Mouse (Mus musculus): ENCODE measurements around the gene Smim10l2a. TPM values are rescaled to one million over a fixed set of nuclear protein-coding genes. Genes with fewer than 3 reads are reported as not detected.
"Not testable (repeated sequence)": the region's sequence is repeated elsewhere in the genome, so short reads cannot be mapped to it uniquely, and the experiment has no call there.

Gene Smim10l2a
- 4.3 and 4.6 TPM in 2 replicates for polyA plus RNA-seq (2014; fragmentation: Nextera tagmentation; extraction: Ambion mirVana)

GRCm38 (mm10) chrX:56374431-56375128 lies at the start of gene Smim10l2a:
Smim10l2a (plus strand) TSS chrX:56374586.
- H3K4me3 ChIP-seq (ENCODE audit: low read depth, low read length) = peak within 1 kb of the TSS; percentile 34
- H3K9ac ChIP-seq (ENCODE audit: low read length) = peak within 1 kb of the TSS; percentile 48
- not testable (repeated sequence) for H3K9me3 ChIP-seq (ENCODE audit: control insufficient read depth, low read length); H3K27me3 ChIP-seq (ENCODE audit: control insufficient read depth, insufficient read depth, low read length); H3K4me1 ChIP-seq (replicated peaks; ENCODE audit: control insufficient read depth, insufficient read depth, low read length); H3K27ac ChIP-seq (ENCODE audit: low read depth, low read length); H3K36me3 ChIP-seq (ENCODE audit: control insufficient read depth, insufficient read depth, low read length)
- WGBS = 13% methylated on average over 49 of the region's 56 CpGs
- peak; percentile 90 for ATAC-seq (replicated peaks; ENCODE audit: low FRiP score)
- DNase-seq (ENCODE audit: low spot score) = peak; percentile 72
- peak within 1 kb of the TSS; percentile 48 for H3K4me2 ChIP-seq (ENCODE audit: low read depth, low read length, severe bottlenecking)

DNA sequence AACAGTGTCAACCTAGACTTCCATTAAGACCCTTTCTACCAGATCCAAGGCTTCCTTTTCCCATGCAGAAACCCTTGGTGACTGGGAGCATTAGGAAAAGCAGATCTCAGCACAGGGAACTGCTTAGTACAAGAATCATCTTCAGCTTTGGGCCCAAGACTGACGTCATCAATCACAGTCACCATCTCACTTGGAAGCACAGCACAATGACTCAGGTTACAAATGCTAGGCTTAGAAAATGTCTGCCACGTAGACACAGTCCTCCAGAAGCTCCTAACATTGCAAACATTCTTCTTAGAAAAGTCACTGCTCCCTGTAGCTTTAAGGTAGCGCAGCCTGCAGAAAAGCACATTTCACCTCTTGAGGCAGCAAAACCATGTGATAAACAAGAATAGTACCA lies 42.3 kb upstream of the Smim10l2a start:
- ATAC-seq (replicated peaks; ENCODE audit: low FRiP score) = no peak
- no peaks in the 10 kb centered on the region for H3K4me1 ChIP-seq (replicated peaks; ENCODE audit: control insufficient read depth, insufficient read depth, low read length)
- no peaks in the 10 kb centered on the region for H3K9me3 ChIP-seq (ENCODE audit: control insufficient read depth, low read length)
- no peak overlapping the region for H3K4me2 ChIP-seq (ENCODE audit: low read depth, low read length, severe bottlenecking)
- H3K27me3 ChIP-seq (ENCODE audit: control insufficient read depth, insufficient read depth, low read length) = no peaks in the 10 kb centered on the region
- H3K4me3 ChIP-seq (ENCODE audit: low read depth, low read length) = no peak overlapping the region
- no peaks in the 10 kb centered on the region for H3K36me3 ChIP-seq (ENCODE audit: control insufficient read depth, insufficient read depth, low read length)
- 65% methylated on average over 3 of the region's 3 CpGs for WGBS
- no peak for DNase-seq (ENCODE audit: low spot score)
- no peak overlapping the region for H3K27ac ChIP-seq (ENCODE audit: low read depth, low read length)
- no peak overlapping the region for H3K9ac ChIP-seq (ENCODE audit: low read length)

GRCm38 (mm10) chrX:56340305-56340704 lies 34.1 kb upstream of the Smim10l2a start:
- DNase-seq (ENCODE audit: low spot score) = no peak
- no peak for ATAC-seq (replicated peaks; ENCODE audit: low FRiP score)
- no peak overlapping the region for H3K4me2 ChIP-seq (ENCODE audit: low read depth, low read length, severe bottlenecking)
- H3K27me3 ChIP-seq (ENCODE audit: control insufficient read depth, insufficient read depth, low read length) = no peaks in the 10 kb centered on the region
- H3K36me3 ChIP-seq (ENCODE audit: control insufficient read depth, insufficient read depth, low read length) = no peaks in the 10 kb centered on the region
- H3K4me1 ChIP-seq (replicated peaks; ENCODE audit: control insufficient read depth, insufficient read depth, low read length) = no peaks in the 10 kb centered on the region
- H3K27ac ChIP-seq (ENCODE audit: low read depth, low read length) = no peak overlapping the region
- no peaks in the 10 kb centered on the region for H3K9me3 ChIP-seq (ENCODE audit: control insufficient read depth, low read length)
- H3K9ac ChIP-seq (ENCODE audit: low read length) = no peak overlapping the region
- no peak overlapping the region for H3K4me3 ChIP-seq (ENCODE audit: low read depth, low read length)

GRCm38 (mm10) chrX:56342921-56343320 lies 31.5 kb upstream of the Smim10l2a start:
- WGBS = 80% methylated on average over 3 of the region's 3 CpGs
- H3K9me3 ChIP-seq (ENCODE audit: control insufficient read depth, low read length) = no peaks in the 10 kb centered on the region
- H3K27me3 ChIP-seq (ENCODE audit: control insufficient read depth, insufficient read depth, low read length) = no peaks in the 10 kb centered on the region
- H3K27ac ChIP-seq (ENCODE audit: low read depth, low read length) = no peak overlapping the region
- H3K4me3 ChIP-seq (ENCODE audit: low read depth, low read length) = no peak overlapping the region
- no peak overlapping the region for H3K4me2 ChIP-seq (ENCODE audit: low read depth, low read length, severe bottlenecking)
- no peaks in the 10 kb centered on the region for H3K4me1 ChIP-seq (replicated peaks; ENCODE audit: control insufficient read depth, insufficient read depth, low read length)
- ATAC-seq (replicated peaks; ENCODE audit: low FRiP score) = no peak
- DNase-seq (ENCODE audit: low spot score) = no peak
- no peaks in the 10 kb centered on the region for H3K36me3 ChIP-seq (ENCODE audit: control insufficient read depth, insufficient read depth, low read length)
- no peak overlapping the region for H3K9ac ChIP-seq (ENCODE audit: low read length)

- peak within 1 kb of the TSS; percentile 46 for H3K4me3 ChIP-seq (ENCODE audit: low read depth, low read length)
- ATAC-seq (replicated peaks; ENCODE audit: low FRiP score) = peak; percentile 97
- whole genome bisulfite sequencing = 17% methylated on average over 39 of the region's 39 CpGs
- peak within 1 kb of the TSS; percentile 61 for H3K9ac ChIP-seq (ENCODE audit: low read length)
- peak; percentile 90 for DNase-seq (ENCODE audit: low spot score)
- no peaks in the 10 kb centered on the region for H3K36me3 ChIP-seq (ENCODE audit: control insufficient read depth, insufficient read depth, low read length)
- H3K27ac ChIP-seq (ENCODE audit: low read depth, low read length) = no peak within 1 kb of the TSS
- H3K27me3 ChIP-seq (ENCODE audit: control insufficient read depth, insufficient read depth, low read length) = no peaks in the 10 kb centered on the region
- H3K9me3 ChIP-seq (ENCODE audit: control insufficient read depth, low read length) = no peaks in the 10 kb centered on the region
- no peaks in the 10 kb centered on the region for H3K4me1 ChIP-seq (replicated peaks; ENCODE audit: control insufficient read depth, insufficient read depth, low read length)
- H3K4me2 ChIP-seq (ENCODE audit: low read depth, low read length, severe bottlenecking) = peak within 1 kb of the TSS; percentile 49
Measured at GRCm38 (mm10) chrX:56346176-56346931, 28.0 kb upstream of the Smim10l2a start, which contains the start of gene Zfp449. Zfp449 (plus strand) TSS chrX:56346400.

DNA sequence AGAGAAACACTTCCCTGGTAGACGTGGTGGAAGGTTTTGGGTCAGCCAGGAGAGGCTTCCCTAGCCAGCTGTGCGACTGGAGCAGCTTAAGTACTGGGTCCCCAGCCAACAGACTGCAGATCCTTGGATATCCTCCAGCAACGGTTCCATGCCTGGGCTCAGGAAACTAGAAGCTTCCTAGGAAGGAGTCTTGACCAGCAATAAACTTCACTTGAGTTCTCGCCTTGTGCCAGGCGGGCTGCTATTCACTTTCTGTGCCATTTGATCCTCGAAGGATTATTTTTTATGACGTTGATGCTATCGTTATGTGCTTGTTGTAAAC lies 27.5 kb upstream of the Smim10l2a start:
- Histone ChIP-seq H3K4me2 (ENCODE audit: low read depth, low read length, severe bottlenecking) (peak overlapping the region; percentile 49), H3K4me1 (replicated peaks; ENCODE audit: control insufficient read depth, insufficient read depth, low read length) (no peaks in the 10 kb centered on the region), H3K27ac (ENCODE audit: low read depth, low read length) (no peak overlapping the region), H3K9ac (ENCODE audit: low read length) (peak overlapping the region; percentile 61), H3K9me3 (ENCODE audit: control insufficient read depth, low read length) (no peaks in the 10 kb centered on the region), H3K4me3 (ENCODE audit: low read depth, low read length) (peak overlapping the region; percentile 46), H3K36me3 (ENCODE audit: control insufficient read depth, insufficient read depth, low read length) (no peaks in the 10 kb centered on the region), H3K27me3 (ENCODE audit: control insufficient read depth, insufficient read depth, low read length) (no peaks in the 10 kb centered on the region)
- no peak for ATAC-seq (replicated peaks; ENCODE audit: low FRiP score)
- WGBS = 57% methylated on average over 8 of the region's 8 CpGs
- no peak for DNase-seq (ENCODE audit: low spot score)

DNA sequence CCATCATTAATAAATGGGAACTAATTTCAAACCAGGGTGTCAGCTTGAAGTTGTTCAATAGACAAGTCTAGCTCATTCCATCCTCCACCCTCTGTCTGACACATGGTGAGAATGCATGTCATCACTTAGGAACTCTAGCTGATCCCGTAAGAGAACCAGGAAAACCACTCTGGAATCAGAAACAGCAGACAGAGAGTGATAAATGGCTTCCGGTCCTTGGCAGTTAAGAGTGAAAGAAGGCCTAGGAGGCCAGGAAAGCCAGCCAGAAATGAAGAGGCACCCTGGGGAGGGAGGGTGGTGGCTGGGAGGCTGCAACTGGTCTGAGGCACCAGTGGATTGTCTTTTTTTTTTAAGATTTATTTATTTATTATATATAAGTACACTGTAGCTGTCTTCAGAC lies 6.5 kb downstream of the Smim10l2a start:
- no peaks in the 10 kb centered on the region for H3K27me3 ChIP-seq (ENCODE audit: control insufficient read depth, insufficient read depth, low read length)
- DNase-seq (ENCODE audit: low spot score) = no peak
- 93% methylated on average over 2 of the region's 2 CpGs for WGBS
- no peaks in the 10 kb centered on the region for H3K4me1 ChIP-seq (replicated peaks; ENCODE audit: control insufficient read depth, insufficient read depth, low read length)
- ATAC-seq (replicated peaks; ENCODE audit: low FRiP score) = no peak
- no peaks in the 10 kb centered on the region for H3K36me3 ChIP-seq (ENCODE audit: control insufficient read depth, insufficient read depth, low read length)
- no peak overlapping the region for H3K27ac ChIP-seq (ENCODE audit: low read depth, low read length)
- no peak overlapping the region for H3K9ac ChIP-seq (ENCODE audit: low read length)
- H3K4me3 ChIP-seq (ENCODE audit: low read depth, low read length) = no peak overlapping the region
- H3K4me2 ChIP-seq (ENCODE audit: low read depth, low read length, severe bottlenecking) = no peak overlapping the region
- no peaks in the 10 kb centered on the region; the same call in 1 of the 2 replicates for H3K9me3 ChIP-seq (ENCODE audit: control insufficient read depth, low read length)

DNA sequence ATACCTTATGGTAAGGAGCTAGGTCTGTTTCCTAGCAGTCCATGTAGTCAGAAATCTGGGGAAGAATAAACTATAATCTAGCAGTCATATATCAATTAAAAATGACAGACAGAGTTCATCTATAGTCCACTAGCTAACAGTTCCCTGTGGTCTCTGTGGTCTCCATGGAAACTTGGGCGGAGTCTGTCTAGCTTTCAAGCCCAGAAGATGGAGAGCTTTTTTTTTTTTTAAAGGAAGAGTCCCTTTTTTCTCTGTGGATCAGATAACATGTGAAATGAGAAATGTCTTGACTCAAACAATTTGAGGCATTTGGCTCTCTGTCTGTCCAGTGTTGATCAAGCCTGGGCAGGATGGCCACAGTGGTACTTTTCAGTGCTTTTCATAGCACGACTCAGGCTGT lies 9.8 kb downstream of the Smim10l2a start:
- Histone ChIP-seq H3K4me3 (ENCODE audit: low read depth, low read length) (no peak overlapping the region), H3K9me3 (ENCODE audit: control insufficient read depth, low read length) (no peaks in the 10 kb centered on the region), H3K27ac (ENCODE audit: low read depth, low read length) (no peak overlapping the region), H3K27me3 (ENCODE audit: control insufficient read depth, insufficient read depth, low read length) (no peaks in the 10 kb centered on the region), H3K9ac (ENCODE audit: low read length) (no peak overlapping the region), H3K4me1 (replicated peaks; ENCODE audit: control insufficient read depth, insufficient read depth, low read length) (no peaks in the 10 kb centered on the region), H3K4me2 (ENCODE audit: low read depth, low read length, severe bottlenecking) (no peak overlapping the region), H3K36me3 (ENCODE audit: control insufficient read depth, insufficient read depth, low read length) (no peaks in the 10 kb centered on the region)
- DNase-seq (ENCODE audit: low spot score) (no peak), ATAC-seq (replicated peaks; ENCODE audit: low FRiP score) (no peak)
- 86% methylated on average over 2 of the region's 2 CpGs for WGBS

DNA sequence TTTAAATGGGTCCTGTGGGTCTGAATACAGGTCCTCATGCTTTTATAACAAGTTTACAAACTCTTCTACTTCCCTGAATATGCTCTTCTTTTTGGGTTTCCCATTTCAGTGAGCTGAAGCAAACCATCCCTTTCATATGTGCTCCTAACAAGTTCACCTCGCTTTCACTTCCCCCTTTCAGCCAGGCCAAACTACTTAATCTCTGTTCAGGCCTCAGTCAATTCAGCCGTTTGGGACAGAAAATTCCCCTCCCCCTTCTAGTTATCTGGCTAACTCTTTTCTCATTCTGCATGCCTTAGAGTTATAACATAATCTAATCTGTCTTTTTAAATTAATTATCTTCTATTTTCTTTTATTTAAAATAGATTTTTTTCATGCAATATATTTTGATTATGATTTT lies 30.3 kb downstream of the Smim10l2a start:
- H3K4me2 ChIP-seq (ENCODE audit: low read depth, low read length, severe bottlenecking) = no peak overlapping the region
- no peak overlapping the region for H3K4me3 ChIP-seq (ENCODE audit: low read depth, low read length)
- DNase-seq (ENCODE audit: low spot score) (no peak), ATAC-seq (replicated peaks; ENCODE audit: low FRiP score) (no peak)
- no peaks in the 10 kb centered on the region for H3K9me3 ChIP-seq (ENCODE audit: control insufficient read depth, low read length)
- no peaks in the 10 kb centered on the region for H3K36me3 ChIP-seq (ENCODE audit: control insufficient read depth, insufficient read depth, low read length)
- H3K9ac ChIP-seq (ENCODE audit: low read length) = no peak overlapping the region
- no peak overlapping the region for H3K27ac ChIP-seq (ENCODE audit: low read depth, low read length)
- H3K27me3 ChIP-seq (ENCODE audit: control insufficient read depth, insufficient read depth, low read length) = no peaks in the 10 kb centered on the region
- no peaks in the 10 kb centered on the region for H3K4me1 ChIP-seq (replicated peaks; ENCODE audit: control insufficient read depth, insufficient read depth, low read length)
- WGBS = 20% methylated on average over 2 of the region's 2 CpGs
